Mouse (Mus musculus): ENCODE measurements around the gene Usp36. TPM values are rescaled to one million over a fixed set of nuclear protein-coding genes. Genes with fewer than 3 reads are reported as not detected.
A peak's percentile ranks its signal among the peaks of the same experiment; 100 is the strongest.

Gene Usp36
- polyA plus RNA-seq, 1 experiment from 2014 or later: 16.3 TPM

- H3K4me3 ChIP-seq (replicated peaks): no peak overlapping the region
- 91% methylated on average over 7 of the region's 7 CpGs for WGBS
- H3K9me3 ChIP-seq: no peaks in the 10 kb centered on the region
- no peaks in the 10 kb centered on the region for H3K36me3 ChIP-seq
- H3K4me2 ChIP-seq (replicated peaks): no peak overlapping the region
- peaks cover 6% of the 10 kb centered on the region for H3K4me1 ChIP-seq (replicated peaks)
- H3K27ac ChIP-seq: no peak overlapping the region
- no peak overlapping the region for H3K9ac ChIP-seq (replicated peaks)
- no peak for ATAC-seq
- H3K27me3 ChIP-seq: no peaks in the 10 kb centered on the region
Measured at GRCm38 (mm10) chr11:118226850-118227249, 63.2 kb downstream of the Usp36 start.

DNA sequence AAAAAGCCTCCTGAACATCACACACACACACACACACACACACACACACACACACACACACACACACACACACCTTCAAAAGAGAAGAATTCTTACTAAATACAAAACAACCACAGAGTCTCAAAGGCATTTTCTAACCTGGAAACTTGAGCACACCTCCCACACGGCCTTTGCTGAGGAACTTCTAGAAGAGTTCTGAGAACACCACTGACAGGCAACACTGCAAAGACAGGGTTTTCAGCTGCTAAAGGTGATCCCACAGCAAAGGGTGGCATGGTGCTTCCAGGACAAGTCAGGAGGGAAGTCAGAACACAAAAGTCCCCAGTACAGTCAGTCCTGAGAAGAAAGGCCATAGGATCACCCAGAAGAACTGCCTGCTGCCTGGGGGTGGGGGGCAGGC is 64.2 kb downstream of the Usp36 start:
- Histone ChIP-seq H3K27me3 (no peaks in the 10 kb centered on the region), H3K9me3 (no peaks in the 10 kb centered on the region), H3K4me2 (replicated peaks) (no peak overlapping the region), H3K4me1 (replicated peaks) (peaks cover 6% of the 10 kb centered on the region), H3K27ac (no peak overlapping the region), H3K9ac (replicated peaks) (no peak overlapping the region), H3K4me3 (replicated peaks) (no peak overlapping the region), H3K36me3 (no peaks in the 10 kb centered on the region)
- WGBS: 71% methylated on average over 1 of the region's 1 CpGs
- ATAC-seq: no peak

DNA sequence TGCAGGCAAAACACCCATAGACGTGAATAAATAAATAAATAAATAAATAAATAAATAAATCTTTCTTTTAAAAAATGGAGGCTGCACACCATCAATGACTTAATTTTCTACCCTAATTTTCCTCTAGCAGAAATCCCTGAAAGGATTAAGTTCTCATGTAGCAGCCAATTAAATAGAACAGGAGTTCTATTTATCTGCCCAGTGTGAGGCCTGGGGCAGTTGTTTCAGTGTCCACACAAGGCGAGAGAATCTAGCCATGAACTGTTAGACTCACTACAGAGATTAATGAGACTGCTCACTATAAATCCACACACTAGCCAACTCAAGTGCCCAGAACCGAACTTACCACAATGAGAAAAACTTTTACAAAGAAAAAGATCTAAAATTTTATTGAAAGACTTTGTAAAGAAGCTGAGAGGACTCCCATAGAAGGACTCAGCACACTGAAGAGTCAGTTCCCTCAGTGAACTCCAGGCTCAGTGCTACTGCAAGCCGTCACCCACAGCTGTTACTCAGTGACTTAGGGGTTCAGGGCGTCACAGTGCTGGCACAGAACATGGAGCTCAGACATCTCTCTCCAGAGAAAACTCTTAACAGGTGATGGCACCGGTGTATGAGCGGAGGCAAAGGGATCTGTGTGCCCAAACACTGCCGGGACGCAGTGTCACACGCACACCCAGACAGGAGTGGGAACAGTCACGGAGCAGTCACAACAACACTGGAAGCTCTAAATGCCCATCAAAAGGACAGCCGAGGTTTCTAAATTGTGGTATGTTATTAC is 64.8 kb downstream of the Usp36 start:
- Histone ChIP-seq H3K4me1 (replicated peaks) (peaks cover 6% of the 10 kb centered on the region), H3K36me3 (no peaks in the 10 kb centered on the region), H3K27ac (peak overlapping the region; percentile 25; the same call in 1 of the 2 replicates), H3K27me3 (no peaks in the 10 kb centered on the region), H3K9me3 (no peaks in the 10 kb centered on the region), H3K4me3 (replicated peaks) (no peak overlapping the region), H3K4me2 (replicated peaks) (no peak overlapping the region), H3K9ac (replicated peaks) (no peak overlapping the region)
- ATAC-seq: no peak
- 69% methylated on average over 12 of the region's 12 CpGs for WGBS

GRCm38 (mm10) chr11:118223416-118224067 is 66.5 kb downstream of the Usp36 start:
- H3K27me3 ChIP-seq: no peaks in the 10 kb centered on the region
- H3K36me3 ChIP-seq: no peaks in the 10 kb centered on the region
- H3K9me3 ChIP-seq: no peaks in the 10 kb centered on the region
- no peak overlapping the region for H3K27ac ChIP-seq
- peaks cover 6% of the 10 kb centered on the region for H3K4me1 ChIP-seq (replicated peaks)
- H3K4me3 ChIP-seq (replicated peaks): no peak overlapping the region
- no peak for ATAC-seq
- no peak overlapping the region for H3K4me2 ChIP-seq (replicated peaks)
- WGBS: 89% methylated on average over 10 of the region's 10 CpGs
- no peak overlapping the region for H3K9ac ChIP-seq (replicated peaks)

DNA sequence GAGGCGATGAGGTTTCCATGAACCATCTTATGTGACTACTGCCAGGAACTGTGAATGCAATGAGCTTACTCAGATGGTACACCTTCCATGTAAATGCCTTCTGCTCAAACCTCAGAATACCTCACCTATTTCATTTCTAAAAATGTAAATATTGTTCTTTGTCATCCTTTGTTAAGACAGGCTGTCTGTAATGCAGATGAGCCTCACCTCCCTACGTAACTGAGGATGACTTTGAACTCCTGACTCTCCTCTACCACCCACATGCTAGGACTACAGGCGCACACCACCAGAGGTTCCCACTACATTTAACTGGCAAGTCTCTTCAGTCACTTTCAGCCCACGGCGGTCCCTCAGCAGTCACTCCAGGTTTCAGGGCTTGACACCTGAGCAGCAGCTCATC is 67.1 kb downstream of the Usp36 start:
- Histone ChIP-seq H3K4me1 (replicated peaks) (peaks cover 6% of the 10 kb centered on the region), H3K36me3 (no peaks in the 10 kb centered on the region), H3K4me3 (replicated peaks) (no peak overlapping the region), H3K27ac (no peak overlapping the region), H3K9ac (replicated peaks) (no peak overlapping the region), H3K27me3 (no peaks in the 10 kb centered on the region), H3K9me3 (no peaks in the 10 kb centered on the region), H3K4me2 (replicated peaks) (no peak overlapping the region)
- ATAC-seq: no peak
- WGBS: 88% methylated on average over 5 of the region's 5 CpGs

GRCm38 (mm10) chr11:118222351-118222885 is 67.6 kb downstream of the Usp36 start:
- Histone ChIP-seq H3K27ac (no peak overlapping the region), H3K4me2 (replicated peaks) (no peak overlapping the region), H3K9ac (replicated peaks) (no peak overlapping the region), H3K4me1 (replicated peaks) (peaks cover 6% of the 10 kb centered on the region), H3K36me3 (no peaks in the 10 kb centered on the region), H3K9me3 (no peaks in the 10 kb centered on the region), H3K4me3 (replicated peaks) (no peak overlapping the region), H3K27me3 (no peaks in the 10 kb centered on the region)
- WGBS: 72% methylated on average over 6 of the region's 6 CpGs
- no peak for ATAC-seq

- H3K36me3 ChIP-seq: no peaks in the 10 kb centered on the region
- H3K9me3 ChIP-seq: no peaks in the 10 kb centered on the region
- H3K27ac ChIP-seq: no peak overlapping the region
- WGBS: 22% methylated on average over 7 of the region's 7 CpGs
- no peak overlapping the region for H3K4me3 ChIP-seq (replicated peaks)
- H3K4me1 ChIP-seq (replicated peaks): peaks cover 6% of the 10 kb centered on the region
- no peak for ATAC-seq
- H3K9ac ChIP-seq (replicated peaks): no peak overlapping the region
- H3K27me3 ChIP-seq: no peaks in the 10 kb centered on the region
- H3K4me2 ChIP-seq (replicated peaks): no peak overlapping the region
Measured at GRCm38 (mm10) chr11:118220561-118221262, 69.3 kb downstream of the Usp36 start.

DNA sequence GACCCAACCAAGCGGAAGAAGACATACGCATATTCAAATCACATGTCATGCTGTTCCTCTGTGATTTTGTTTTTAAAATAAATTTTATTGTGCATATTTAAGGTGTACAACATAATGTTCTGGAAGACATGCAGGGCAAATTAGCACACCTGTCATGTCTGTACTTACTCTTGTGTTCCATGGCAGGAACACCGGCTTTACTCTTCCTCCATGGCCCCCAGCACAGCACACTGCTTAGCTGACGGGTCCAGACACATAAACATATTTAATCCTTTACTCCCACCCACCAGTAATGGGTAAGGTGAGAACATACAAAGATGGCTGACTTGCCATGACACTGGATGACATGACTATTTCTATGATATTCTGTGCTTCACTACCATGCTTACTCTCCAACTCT is 71.0 kb downstream of the Usp36 start:
- Histone ChIP-seq H3K4me2 (replicated peaks) (no peak overlapping the region), H3K9me3 (no peaks in the 10 kb centered on the region), H3K36me3 (no peaks in the 10 kb centered on the region), H3K27ac (no peak overlapping the region), H3K4me3 (replicated peaks) (no peak overlapping the region), H3K4me1 (replicated peaks) (no peaks in the 10 kb centered on the region), H3K27me3 (no peaks in the 10 kb centered on the region), H3K9ac (replicated peaks) (no peak overlapping the region)
- WGBS: 93% methylated on average over 4 of the region's 4 CpGs
- no peak for ATAC-seq

GRCm38 (mm10) chr11:118216468-118216867 is 73.6 kb downstream of the Usp36 start:
- Histone ChIP-seq H3K9ac (replicated peaks) (no peak overlapping the region), H3K4me3 (replicated peaks) (no peak overlapping the region), H3K4me1 (replicated peaks) (peaks cover 17% of the 10 kb centered on the region), H3K4me2 (replicated peaks) (no peak overlapping the region), H3K9me3 (no peaks in the 10 kb centered on the region), H3K27me3 (no peaks in the 10 kb centered on the region), H3K36me3 (no peaks in the 10 kb centered on the region), H3K27ac (no peak overlapping the region)
- 83% methylated on average over 6 of the region's 6 CpGs for WGBS
- ATAC-seq: no peak

DNA sequence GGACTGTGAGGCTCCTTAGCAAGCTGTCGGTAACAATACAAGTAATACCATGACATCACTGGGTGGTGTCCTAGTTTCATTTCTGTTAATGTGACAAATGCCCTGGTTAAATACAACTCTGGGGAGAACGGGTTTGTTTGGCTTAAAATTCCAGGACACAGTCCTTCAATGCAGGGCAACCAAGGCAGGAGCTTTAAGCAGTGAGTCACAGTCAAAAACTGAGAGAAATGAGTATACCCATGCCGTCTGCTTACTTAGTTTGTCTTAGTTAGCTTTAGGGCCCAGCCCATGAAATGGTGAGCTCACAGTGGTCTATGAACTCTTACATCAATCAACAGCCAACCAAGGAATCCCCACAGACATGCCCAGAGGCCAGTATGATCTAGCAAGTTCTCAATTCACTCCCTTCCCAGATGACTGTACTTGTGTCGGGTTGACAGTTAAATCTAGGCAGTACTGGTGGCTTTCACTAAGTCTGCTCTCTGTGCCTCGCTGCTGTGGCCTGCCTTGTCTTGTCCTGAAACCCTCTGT is 74.1 kb downstream of the Usp36 start:
- Histone ChIP-seq H3K9ac (replicated peaks) (no peak overlapping the region), H3K4me3 (replicated peaks) (no peak overlapping the region), H3K27me3 (no peaks in the 10 kb centered on the region), H3K36me3 (no peaks in the 10 kb centered on the region), H3K4me2 (replicated peaks) (no peak overlapping the region), H3K9me3 (no peaks in the 10 kb centered on the region), H3K4me1 (replicated peaks) (peaks cover 21% of the 10 kb centered on the region), H3K27ac (no peak overlapping the region)
- WGBS: 87% methylated on average over 5 of the region's 5 CpGs
- ATAC-seq: no peak

- H3K4me1 ChIP-seq (replicated peaks): peaks cover 54% of the 10 kb centered on the region
- H3K4me2 ChIP-seq (replicated peaks): no peak overlapping the region
- WGBS: 74% methylated on average over 7 of the region's 7 CpGs
- H3K27ac ChIP-seq: peak overlapping the region; percentile 7; the same call in 1 of the 2 replicates
- no peaks in the 10 kb centered on the region for H3K36me3 ChIP-seq
- no peak overlapping the region for H3K9ac ChIP-seq (replicated peaks)
- no peaks in the 10 kb centered on the region for H3K27me3 ChIP-seq
- H3K4me3 ChIP-seq (replicated peaks): no peak overlapping the region
- no peaks in the 10 kb centered on the region for H3K9me3 ChIP-seq
- no peak for ATAC-seq
Measured at GRCm38 (mm10) chr11:118212636-118213112, 77.4 kb downstream of the Usp36 start.

Measured in midbrain, embryonic 13.5 days (tissue).